Mouse (Mus musculus) thymus, postnatal 0 days (tissue): ENCODE measurements around the gene Map2k5. TPM values are rescaled to one million over a fixed set of nuclear protein-coding genes. Genes with fewer than 3 reads are reported as not detected.
A peak's percentile ranks its signal among the peaks of the same experiment; 100 is the strongest.

ENCODE experiments used
- DNase-seq: peaks from one replicate; pipeline ENCODE4 v3.0.0-alpha.2; 2015; ENCODE audit warnings: low spot score
- polyA plus RNA-seq: library from polyadenylated mRNA; unstranded; fragments of >200 nt; fragmentation: Nextera tagmentation; extraction: Ambion mirVana; gene quantifications from 2 replicates; pipeline ENCODE4 v1.2.1, GENCODE M21; 2015

The Map2k5 gene
- polyA plus RNA-seq, 1 experiment from 2014 or later: 47.1 TPM

- no peak for DNase-seq
Observed at GRCm38 (mm10) chr9:63146856-63147274, 230.8 kb downstream of the Map2k5 start.

DNA sequence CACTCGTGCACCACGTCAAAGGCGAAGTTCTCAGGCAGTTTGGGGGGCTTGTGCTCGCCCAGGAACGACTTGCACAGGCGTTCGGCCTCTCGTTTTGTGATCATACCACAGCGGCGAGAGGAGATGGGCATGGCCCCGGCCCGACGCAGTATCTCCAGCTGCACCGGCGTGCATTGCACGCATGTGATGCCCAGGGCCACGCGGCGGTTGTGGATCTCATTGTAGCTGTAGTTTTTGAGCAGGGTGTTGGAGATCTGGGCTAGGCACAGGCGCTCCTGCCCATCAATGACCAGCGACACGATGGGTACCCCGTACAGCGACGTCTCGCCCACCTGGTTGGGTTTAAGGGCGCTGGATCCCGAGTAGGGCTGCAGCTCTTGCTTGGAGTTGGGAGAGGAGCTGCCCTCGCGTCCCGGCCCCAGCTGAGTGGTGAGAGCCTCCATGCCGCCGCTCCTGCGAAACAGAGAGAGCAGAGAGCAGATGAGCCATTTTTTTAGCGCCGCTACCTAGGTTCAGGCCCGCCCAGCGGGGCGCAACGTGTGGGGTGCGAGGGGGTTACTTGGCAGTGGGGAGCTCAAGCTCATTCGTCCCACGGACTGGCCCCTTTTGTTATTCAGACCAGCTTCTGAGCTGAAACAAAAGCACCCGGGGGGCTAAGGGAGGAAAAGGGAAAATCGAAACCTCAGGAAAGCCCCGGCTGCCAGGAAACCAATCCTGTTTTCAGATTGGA lies 231.4 kb downstream of the Map2k5 start:
- DNase-seq: no peak

DNA sequence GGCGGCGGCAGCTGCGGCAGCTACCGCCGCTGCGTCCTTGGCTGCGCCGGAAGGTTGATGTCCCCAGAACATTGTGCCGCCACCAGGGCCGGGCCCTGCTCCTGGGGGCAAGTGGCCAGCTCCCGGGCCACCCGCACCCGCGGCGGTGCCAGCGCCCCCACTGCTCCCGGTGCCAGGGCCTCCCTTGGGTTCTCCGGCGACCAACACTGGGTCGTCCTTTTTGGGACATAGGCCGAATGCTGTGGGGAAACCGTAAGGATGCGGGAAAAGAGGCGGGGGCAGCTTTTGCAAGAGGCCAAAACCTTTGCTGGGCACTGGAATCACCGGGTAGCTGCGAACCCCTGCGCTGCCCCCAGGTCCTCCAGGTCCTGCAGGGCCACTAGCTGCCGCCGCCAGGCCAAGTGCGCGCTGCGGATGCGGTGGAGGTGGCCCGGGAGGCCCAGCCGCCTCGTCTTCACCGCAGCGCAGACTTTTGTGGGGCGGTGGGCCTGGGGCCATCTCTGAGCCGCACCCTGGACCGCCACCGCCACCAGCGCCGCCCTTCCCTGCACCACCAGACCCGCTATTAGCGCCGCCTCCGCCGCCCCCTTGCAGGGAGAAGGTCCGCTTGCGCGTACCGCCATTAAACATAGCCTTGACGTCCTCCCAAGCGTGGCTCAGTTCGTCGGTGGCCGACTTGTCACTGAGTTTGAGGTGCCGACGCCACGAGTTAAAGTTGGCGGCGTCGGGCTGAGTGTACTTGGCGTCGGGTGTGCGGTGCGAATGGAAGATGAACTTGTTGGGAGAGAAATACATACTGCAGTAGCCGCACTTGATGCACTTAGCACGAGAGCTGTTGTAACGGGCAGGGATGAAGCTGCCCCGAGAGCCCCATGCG lies 232.2 kb downstream of the Map2k5 start:
- peak; percentile 5 for DNase-seq

GRCm38 (mm10) chr9:63144502-63145248 lies 233.0 kb downstream of the Map2k5 start:
- DNase-seq: peak; percentile 6

DNA sequence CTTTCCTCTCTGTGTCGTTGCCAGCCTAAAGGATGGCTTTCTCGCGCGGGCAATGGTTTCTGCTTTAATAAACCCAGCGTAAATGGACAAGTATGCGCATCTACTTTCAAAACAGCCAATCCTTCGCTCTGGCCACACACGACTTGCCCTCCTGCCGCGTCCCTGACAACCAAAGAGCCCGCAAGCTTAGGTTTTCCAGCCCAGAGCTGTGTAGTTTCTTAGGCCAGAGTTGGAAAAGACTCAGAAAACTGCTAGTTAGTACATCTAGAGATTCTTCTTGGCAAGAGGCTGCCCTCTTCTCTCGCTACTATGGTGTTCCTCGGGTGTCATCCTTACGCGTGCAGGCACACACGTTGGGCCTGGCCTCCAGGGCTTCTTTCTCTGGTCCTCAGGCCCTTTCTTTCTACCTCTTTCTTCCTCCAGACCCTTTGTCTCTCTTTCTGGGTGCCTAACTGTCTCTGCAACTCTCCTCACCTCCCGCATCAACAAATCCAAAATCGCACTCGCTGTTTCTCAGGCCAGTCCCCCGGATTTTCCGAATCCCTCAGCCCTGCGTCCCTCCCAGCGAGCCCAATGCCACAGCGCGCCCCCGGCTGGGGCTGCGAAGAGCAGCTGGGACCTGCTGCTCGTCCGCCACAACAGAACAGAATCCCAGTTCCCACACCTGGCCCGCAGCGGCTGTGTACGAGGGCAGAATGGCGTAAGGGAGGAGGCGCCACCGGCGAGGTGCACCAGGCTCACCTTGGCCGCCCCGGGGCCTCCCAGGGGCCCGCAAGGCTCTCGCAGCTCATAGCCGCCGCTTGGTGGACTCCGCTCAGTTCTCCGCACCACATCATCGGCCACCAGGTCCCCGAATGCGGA lies 233.8 kb downstream of the Map2k5 start:
- DNase-seq: peak; percentile 5

DNA sequence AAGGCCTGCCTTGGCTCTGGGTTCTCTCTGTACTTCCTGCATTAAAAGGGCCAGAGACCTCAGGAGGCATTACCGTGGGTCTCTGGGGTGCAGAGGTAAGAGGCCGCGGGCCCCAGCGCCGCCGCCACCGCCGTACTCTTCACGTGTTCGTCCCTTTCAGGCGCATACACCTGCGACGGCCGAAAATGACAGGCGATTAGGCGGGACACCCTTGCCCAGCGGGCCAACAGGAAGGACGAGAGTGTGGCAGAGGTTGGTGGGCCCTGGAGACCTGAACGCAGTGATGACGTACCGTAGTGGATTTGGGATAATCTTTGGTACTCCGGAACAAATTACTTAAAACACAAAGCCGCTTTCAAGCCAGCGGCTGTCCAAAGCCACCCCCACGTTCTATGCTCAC lies 234.5 kb downstream of the Map2k5 start:
- no peak for DNase-seq

DNA sequence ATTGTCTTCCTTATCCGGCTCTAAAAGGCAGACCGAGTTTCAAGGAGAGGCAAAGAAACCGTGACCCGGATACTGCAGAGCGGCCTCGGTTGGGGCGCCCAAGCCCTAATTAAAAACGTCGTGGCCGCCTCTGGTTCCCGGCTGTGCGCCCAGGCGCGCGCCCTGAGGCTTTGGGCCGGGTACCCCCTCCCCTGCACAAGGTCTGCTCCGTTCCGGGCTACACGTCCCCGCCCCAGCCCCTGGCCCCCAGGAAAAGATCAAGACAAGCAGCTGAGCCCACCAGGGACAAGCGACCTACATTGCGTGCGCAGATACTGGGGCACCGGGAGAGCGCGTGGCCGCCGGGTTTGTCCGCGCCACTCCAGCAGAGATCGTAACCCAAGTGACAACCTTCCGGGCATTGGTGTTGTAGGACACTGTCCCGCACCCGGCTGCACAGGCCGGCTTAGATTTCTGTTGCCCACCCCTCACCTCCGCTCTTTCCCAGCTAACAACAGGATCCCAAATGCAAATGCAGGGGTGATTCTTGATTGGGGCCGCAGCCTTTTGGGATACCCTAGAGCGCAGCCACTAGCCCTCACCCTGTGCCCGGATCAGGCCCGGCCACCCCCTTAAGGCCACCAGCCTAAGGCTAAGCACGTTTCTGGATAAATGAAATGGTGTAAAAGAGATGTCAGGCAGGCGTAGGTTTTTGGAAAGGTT lies 235.2 kb downstream of the Map2k5 start:
- peak; percentile 7 for DNase-seq

DNA sequence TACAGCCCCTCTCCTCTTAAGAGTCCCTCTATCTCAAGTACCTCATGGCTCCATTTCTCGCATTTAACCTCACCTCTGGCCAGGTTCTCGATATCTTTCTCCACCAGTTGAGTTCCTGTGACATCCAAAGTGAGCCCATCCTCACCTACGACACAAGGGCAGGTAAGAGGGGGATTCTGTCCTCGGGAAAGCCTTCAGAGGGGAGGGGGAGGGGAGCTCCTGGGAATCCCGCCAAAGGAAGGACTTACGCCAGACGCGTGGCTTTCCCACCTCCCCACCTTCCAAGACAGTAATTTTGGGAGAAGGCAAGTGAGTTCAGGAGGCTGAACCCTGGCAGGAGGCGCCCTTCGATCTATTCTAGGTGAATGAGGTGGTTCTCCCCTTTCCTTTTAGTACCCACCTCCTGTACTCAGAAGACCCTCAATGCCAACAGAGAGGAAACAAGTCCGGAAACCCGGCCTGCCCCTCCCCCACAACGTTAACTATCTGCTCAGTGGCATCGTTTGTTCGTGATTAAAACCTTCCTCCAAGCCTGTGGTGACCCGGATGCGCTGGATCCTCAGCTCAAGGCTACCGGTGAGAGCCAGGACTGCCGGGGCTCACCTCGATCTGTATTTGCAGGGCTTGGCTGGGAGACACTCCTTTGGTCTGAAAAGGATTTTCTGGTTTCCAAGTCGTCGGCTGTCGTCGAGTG lies 235.9 kb downstream of the Map2k5 start:
- DNase-seq: peak; percentile 39

DNA sequence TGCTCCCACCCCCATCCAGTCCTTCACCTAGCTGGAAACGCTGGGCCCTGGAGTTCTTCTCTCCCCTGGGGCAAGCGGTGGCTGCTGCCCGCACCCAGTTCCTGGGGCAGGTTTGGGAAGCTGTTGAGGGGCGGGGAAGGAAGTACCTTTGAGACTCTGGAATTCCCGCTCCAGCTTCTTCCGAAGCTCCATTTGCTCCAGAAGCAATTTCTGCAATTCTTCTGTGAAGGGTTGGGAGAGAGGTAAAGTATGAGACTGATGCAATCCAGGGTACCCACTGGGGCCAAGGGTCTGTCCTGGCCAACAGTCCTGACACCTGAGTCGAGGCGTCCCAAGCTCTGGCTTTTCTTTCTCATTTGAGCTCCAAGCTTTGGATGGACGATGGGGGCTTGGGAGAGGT lies 237.5 kb downstream of the Map2k5 start:
- no peak for DNase-seq

DNA sequence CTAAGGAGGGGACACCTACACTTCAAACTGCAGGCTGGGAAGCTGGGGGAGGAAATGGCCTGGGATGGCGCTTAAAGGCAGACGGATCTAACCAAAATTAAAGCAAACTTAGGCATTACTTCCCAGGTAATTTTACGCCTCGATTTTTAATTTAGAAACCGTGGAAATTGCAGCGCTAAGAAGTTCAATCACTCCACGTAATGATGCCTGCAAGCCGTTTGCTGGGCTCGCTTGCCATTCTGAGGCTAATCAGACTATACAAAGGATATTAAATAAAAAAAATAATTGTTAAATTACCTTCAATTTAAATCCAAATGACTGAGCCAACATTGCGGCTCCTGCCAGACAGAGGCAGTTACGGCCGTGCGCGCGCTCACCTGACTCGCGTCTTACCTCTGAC lies 238.0 kb downstream of the Map2k5 start:
- DNase-seq: no peak

DNA sequence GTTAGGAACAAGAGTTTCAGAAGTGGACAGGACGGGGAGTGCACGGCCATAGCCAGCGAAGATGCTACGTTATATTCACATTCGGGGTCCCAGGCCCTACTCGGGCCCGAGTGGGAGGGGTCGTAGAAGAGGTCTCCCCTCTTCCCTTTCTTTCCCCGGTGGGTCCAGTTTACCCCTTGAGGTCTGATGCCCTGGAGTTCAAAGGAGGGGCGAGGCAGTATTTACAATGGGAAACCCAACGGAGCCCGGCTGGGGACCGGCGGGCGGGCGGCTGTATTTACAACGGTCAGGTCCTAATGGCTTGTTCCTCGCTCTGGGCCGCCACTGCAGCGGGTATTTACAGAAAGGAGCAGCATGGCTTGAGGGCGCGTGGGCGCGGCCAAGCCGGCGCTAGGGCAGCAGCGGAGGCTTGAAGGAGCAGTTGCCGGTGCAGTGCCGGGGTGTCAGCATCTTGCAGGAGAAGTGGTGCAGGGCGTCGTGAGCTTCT lies 239.2 kb downstream of the Map2k5 start:
- DNase-seq: peak; percentile 12

DNA sequence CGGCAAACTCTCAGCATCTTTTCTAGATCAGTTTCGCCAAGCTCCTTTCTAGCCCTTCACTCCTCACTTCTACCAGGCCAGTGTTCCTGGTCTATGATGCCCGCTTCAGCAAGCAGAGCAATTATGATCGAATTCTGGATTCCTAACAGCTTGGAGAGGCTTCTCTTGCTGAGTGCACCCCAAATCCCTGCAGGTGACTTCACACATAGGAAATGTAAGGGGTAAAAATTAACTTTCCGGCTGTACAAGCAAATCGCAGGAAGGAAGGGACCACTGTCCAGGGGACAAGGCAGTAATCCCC lies 240.1 kb downstream of the Map2k5 start:
- DNase-seq: no peak

DNA sequence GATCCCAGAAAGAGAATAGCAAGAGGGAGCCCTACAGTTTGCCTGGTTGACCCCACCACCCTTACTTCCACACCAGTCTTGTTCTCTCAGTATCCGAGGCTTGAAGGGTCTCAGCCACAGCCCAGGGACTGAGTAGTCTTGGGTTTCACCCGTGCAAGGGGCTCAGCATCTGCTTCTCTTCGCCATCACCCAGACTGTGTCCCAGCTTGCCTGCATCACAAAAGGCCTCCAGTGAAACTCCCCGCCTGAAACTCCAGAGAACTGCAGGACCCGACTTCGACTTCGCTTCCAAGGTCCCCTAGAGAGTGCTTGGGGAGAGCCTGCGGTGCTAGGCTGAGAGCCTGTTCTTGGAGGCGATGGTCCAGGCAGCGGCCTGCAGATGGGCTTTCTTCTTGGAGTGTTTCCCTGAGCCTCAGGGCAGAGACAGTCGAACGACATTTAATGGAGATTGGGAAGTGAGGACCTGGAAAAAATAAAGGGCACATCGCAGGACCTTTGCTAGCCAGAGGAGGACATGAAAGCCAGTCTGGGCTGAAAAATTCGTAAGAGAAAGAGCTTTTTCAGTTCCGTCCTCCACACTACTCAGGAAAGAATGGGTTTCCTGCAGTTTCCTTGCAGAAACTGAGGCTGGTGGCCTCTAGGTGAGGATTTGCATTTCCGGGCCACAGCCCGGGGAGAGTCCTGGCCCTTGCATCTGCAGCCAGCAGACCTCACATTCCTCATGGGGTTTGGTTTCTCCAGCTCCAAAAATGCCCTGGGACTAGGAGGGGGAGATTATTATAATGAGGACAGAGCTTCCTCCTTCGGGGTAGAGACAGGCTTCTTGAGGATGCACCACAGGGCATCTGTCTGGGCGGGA lies 240.7 kb downstream of the Map2k5 start:
- peak; percentile 4 for DNase-seq

DNA sequence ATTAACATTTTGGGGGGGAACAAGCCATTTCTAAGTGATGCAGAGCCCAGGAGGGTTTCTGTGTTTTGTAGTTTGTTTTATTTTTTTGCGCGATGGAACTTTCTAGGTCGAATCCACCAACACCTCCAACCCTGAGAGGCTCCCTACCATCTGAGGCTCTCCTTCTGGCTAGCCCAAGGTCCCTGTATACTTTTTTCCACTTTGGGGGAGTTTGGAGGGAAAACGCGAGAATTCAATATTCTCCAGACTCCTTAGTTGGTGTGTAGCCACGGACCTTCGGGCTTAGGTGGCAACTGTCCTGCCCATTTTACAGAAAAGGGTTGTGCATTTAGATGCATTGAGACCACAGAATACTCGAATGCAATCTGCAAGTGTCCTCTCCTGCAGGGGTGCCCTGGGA lies 241.5 kb downstream of the Map2k5 start:
- no peak for DNase-seq

DNA sequence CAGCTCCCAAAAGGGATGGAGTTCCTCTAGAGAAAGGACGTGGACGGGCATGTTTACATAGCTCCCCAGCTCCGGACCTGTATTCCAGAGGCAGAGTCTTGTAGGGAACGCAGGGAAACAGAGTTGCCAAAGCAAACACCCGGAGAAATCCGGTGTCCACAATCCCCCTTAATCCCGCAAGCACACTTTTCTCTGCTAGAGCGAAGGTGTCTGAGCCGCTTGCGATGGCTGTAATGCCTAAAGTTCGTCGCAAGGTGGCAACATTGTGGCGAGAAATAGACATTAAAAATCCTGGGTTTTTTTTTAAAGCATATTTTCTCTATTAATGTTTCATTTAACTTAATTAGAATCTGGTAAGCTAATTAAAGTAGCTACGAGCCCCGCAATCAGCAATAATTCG lies 241.9 kb downstream of the Map2k5 start:
- peak; percentile 62 for DNase-seq

GRCm38 (mm10) chr9:63135356-63135755 lies 242.3 kb downstream of the Map2k5 start:
- DNase-seq: peak; percentile 10

DNA sequence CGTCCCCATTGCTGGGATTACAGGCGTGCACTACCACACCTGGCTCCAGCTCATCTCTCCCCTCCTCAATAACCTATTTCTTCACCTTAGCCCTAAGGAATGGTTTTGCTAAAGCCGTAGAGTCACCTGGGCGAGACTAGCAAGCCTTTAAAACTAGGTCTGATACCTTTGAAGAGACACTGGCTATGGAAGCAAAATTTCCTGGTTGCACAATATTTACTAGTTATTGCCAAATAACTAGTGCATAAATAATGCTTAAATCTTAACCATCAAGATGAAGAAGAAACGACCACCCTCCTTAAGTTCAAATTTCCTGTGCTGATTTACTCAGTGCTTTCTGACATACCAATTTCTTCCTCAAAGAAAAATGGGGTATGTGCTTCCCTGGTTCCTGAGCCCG lies 244.0 kb downstream of the Map2k5 start:
- DNase-seq: no peak

DNA sequence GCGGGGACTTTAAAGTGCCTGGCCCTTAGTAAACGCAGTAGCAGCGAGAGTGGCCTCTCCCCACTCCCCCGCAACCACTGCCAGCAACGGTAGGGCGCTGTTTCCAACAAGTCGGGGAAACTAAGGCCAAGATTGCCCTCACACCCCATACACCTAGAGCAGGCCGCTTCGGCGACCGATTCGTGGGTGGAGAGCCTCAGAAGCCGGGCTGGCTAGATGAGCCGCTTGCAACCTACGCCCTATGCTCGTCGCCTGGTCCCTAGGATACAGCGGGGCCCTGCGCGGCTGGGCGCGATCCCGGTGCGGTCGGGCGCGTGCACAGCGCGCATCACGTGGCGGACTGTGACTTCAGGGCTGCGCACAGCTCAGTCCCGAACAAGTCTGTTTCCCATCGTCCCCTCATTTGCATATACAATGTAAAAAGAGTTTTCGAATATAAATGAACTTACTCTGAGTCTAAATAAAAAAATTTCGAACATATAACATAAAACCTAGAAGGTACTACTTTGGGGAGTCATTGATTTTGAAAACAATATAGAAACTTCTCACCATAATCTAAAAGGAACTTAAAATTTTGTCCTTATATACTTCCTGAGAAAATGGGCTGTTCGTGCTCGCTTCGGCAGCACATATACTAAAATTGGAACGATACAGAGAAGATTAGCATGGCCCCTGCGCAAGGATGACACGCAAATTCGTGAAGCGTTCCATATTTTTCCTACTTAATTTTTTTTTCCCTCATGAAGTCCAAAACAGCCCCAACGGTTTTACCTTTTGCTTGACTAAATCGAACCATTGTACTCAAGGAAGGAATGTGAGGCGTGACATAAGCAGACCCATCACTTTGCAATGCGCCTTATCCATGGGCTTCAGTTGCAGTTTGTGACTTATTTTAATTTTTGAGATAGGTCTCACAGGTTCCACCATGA lies 244.8 kb downstream of the Map2k5 start:
- peak; percentile 96 for DNase-seq
